Comparison of ENCODE assay signal across 8 mouse cellular contexts in genomic region chr3:51963891-51964593, GRCm38 (mm10).
A peak's percentile ranks its signal among the peaks of the same experiment; 100 is the strongest.
DNase-seq lines count a peak whose midpoint lies in the region; ATAC-seq and TF ChIP-seq lines count a peak whose summit lies in the region.

No protein-coding gene starts in this region.

- no peaks in the 10 kb centered on the region for H3K27me3 ChIP-seq in heart, postnatal 0 days (ENCODE audit: control insufficient read depth, insufficient read depth, low read length)
- H3K27me3 ChIP-seq in embryonic facial prominence, embryonic 11.5 days (ENCODE audit: control insufficient read depth, insufficient read depth, low read length), result no peaks in the 10 kb centered on the region
- H3K27me3 ChIP-seq in intestine, embryonic 14.5 days (replicated peaks; ENCODE audit: control insufficient read depth, insufficient read depth, low read length), result no peaks in the 10 kb centered on the region
- H3K27me3 ChIP-seq in neural tube, embryonic 14.5 days (ENCODE audit: control insufficient read depth, insufficient read depth, low read length), result no peaks in the 10 kb centered on the region

- TF ChIP-seq EP300 in heart, postnatal 0 days (IDR thresholded peaks at IDR 0.05; ENCODE audit: low read depth), result no peak

- no peak overlapping the region for H3K4me2 ChIP-seq in heart, postnatal 0 days (ENCODE audit: low read depth, low read length)
- H3K4me2 ChIP-seq in embryonic facial prominence, embryonic 11.5 days (ENCODE audit: low read depth, low read length), result no peak overlapping the region
- H3K4me2 ChIP-seq in intestine, embryonic 14.5 days (ENCODE audit: low read length), result no peak overlapping the region
- no peak overlapping the region; the same call in 1 of the 2 replicates for H3K4me2 ChIP-seq in neural tube, embryonic 14.5 days (ENCODE audit: low read depth, low read length)

- H3K9ac ChIP-seq in heart, postnatal 0 days (replicated peaks; ENCODE audit: low read depth, low read length), result no peak overlapping the region
- 0 out of 2 replicates have a peak overlapping the region, but pooled peaks have one; percentile 10 for H3K9ac ChIP-seq in embryonic facial prominence, embryonic 11.5 days (replicated peaks; ENCODE audit: low read length)
- H3K9ac ChIP-seq in intestine, embryonic 14.5 days (ENCODE audit: low read length), result no peak overlapping the region
- H3K9ac ChIP-seq in neural tube, embryonic 14.5 days (replicated peaks; ENCODE audit: low read depth, low read length), result peak overlapping the region; percentile 41

- no peaks in the 10 kb centered on the region for H3K36me3 ChIP-seq in heart, postnatal 0 days (replicated peaks; ENCODE audit: control insufficient read depth, insufficient read depth, low read length)
- no peaks in the 10 kb centered on the region for H3K36me3 ChIP-seq in embryonic facial prominence, embryonic 11.5 days (replicated peaks; ENCODE audit: control insufficient read depth, insufficient read depth, low read depth, low read length)
- H3K36me3 ChIP-seq in intestine, embryonic 14.5 days (ENCODE audit: control insufficient read depth, insufficient read depth, low read length), result no peaks in the 10 kb centered on the region
- no peaks in the 10 kb centered on the region for H3K36me3 ChIP-seq in neural tube, embryonic 14.5 days (ENCODE audit: control insufficient read depth, insufficient read depth, low read length)

- WGBS in heart, postnatal 0 days, result 19% methylated on average over 4 of the region's 4 CpGs
- WGBS in embryonic facial prominence, embryonic 11.5 days, result 15% methylated on average over 4 of the region's 4 CpGs
- WGBS in intestine, embryonic 14.5 days, result 24% methylated on average over 4 of the region's 4 CpGs
- 10% methylated on average over 4 of the region's 4 CpGs for WGBS in neural tube, embryonic 14.5 days

- no peak overlapping the region for H3K4me3 ChIP-seq in heart, postnatal 0 days (ENCODE audit: low read depth, low read length)
- H3K4me3 ChIP-seq in embryonic facial prominence, embryonic 11.5 days (ENCODE audit: low read depth, low read length), result no peak overlapping the region
- no peak overlapping the region for H3K4me3 ChIP-seq in intestine, embryonic 14.5 days (ENCODE audit: low read depth, low read length)
- no peak overlapping the region for H3K4me3 ChIP-seq in neural tube, embryonic 14.5 days (ENCODE audit: low read depth, low read length)

- peak; percentile 44; the same call in 1 of the 2 replicates for ATAC-seq in heart, postnatal 0 days (ENCODE audit: insufficient read depth, low read depth)
- ATAC-seq in embryonic facial prominence, embryonic 11.5 days (replicated peaks; ENCODE audit: insufficient number of reproducible peaks, low FRiP score, low TSS enrichment, low read depth), result peak; percentile 56; the same call in 1 of the 2 replicates
- peak; percentile 54 for ATAC-seq in intestine, embryonic 14.5 days (replicated peaks; ENCODE audit: low FRiP score, low TSS enrichment, low read depth)
- ATAC-seq in neural tube, embryonic 14.5 days (ENCODE audit: low read depth), result peak; percentile 67

- no peak overlapping the region for H3K27ac ChIP-seq in heart, postnatal 0 days (ENCODE audit: low read depth)
- peak overlapping the region; percentile 43 for H3K27ac ChIP-seq in embryonic facial prominence, embryonic 11.5 days (replicated peaks; ENCODE audit: low read depth, low read length)
- H3K27ac ChIP-seq in intestine, embryonic 14.5 days (ENCODE audit: low read depth), result no peak overlapping the region
- peak overlapping the region; percentile 85 for H3K27ac ChIP-seq in neural tube, embryonic 14.5 days (ENCODE audit: low read depth, low read length)

- TF ChIP-seq CTCF in heart, postnatal 0 days (IDR thresholded peaks at IDR 0.05; ENCODE audit: low read depth), result no peak

- H3K4me1 ChIP-seq in heart, postnatal 0 days (ENCODE audit: control insufficient read depth, insufficient read depth), result peaks cover 30% of the 10 kb centered on the region
- peaks cover 3% of the 10 kb centered on the region; the same call in 1 of the 2 replicates for H3K4me1 ChIP-seq in embryonic facial prominence, embryonic 11.5 days (ENCODE audit: control insufficient read depth, insufficient read depth, low read length)
- H3K4me1 ChIP-seq in intestine, embryonic 14.5 days (replicated peaks; ENCODE audit: control insufficient read depth, insufficient read depth, low read length), result peaks cover 32% of the 10 kb centered on the region
- peaks cover 25% of the 10 kb centered on the region; the same call in 1 of the 2 replicates for H3K4me1 ChIP-seq in neural tube, embryonic 14.5 days (ENCODE audit: control insufficient read depth, insufficient read depth, low read length)

- peak; percentile 35 for DNase-seq in heart, postnatal 0 days (ENCODE audit: low spot score)
- DNase-seq in heart, postnatal 25 days (ENCODE audit: low spot score), result no peak
- DNase-seq in embryonic facial prominence, embryonic 11.5 days (ENCODE audit: low spot score), result no peak
- no peak for DNase-seq in intestine, embryonic 14.5 days (ENCODE audit: low spot score)
- DNase-seq in kidney, postnatal 25 days, result no peak
- no peak for DNase-seq in adrenal gland, postnatal 14 days
- DNase-seq in gastrocnemius, adult 18-20 months (ENCODE audit: low spot score), result no peak

- no peaks in the 10 kb centered on the region for H3K9me3 ChIP-seq in heart, postnatal 0 days (replicated peaks; ENCODE audit: control insufficient read depth, low read length)
- no peaks in the 10 kb centered on the region for H3K9me3 ChIP-seq in embryonic facial prominence, embryonic 11.5 days (replicated peaks; ENCODE audit: control insufficient read depth, low read length)
- no peaks in the 10 kb centered on the region for H3K9me3 ChIP-seq in intestine, embryonic 14.5 days (ENCODE audit: control insufficient read depth, low read length)
- H3K9me3 ChIP-seq in neural tube, embryonic 14.5 days (ENCODE audit: control insufficient read depth, low read length), result no peaks in the 10 kb centered on the region

- intact Hi-C loops in heart, postnatal 25 days (cut with DNase I), result no loop called here

Comparison
In these comparisons a context has a peak if more than half of its experiments do, and no peak if none do; other contexts are left out.
1. H3K27ac ChIP-seq: peak in embryonic facial prominence, embryonic 11.5 days (single experiment) and neural tube, embryonic 14.5 days (single experiment); none in heart, postnatal 0 days (single experiment) and intestine, embryonic 14.5 days (single experiment).
2. H3K9ac ChIP-seq: peak in embryonic facial prominence, embryonic 11.5 days (single experiment) and neural tube, embryonic 14.5 days (single experiment); none in heart, postnatal 0 days (single experiment) and intestine, embryonic 14.5 days (single experiment).
3. Peak in every context shown above with its lines, with median percentiles within 50 percentile points of each other: ATAC-seq.